Mouse (Mus musculus) macrophage (primary cell): Measurements from ENCODE around the gene Nedd8. TPM values are rescaled to one million over a fixed set of nuclear protein-coding genes. Genes with fewer than 3 reads are reported as not detected.

Experiments used
- H3K27ac ChIP-seq: fragments of 350-480 bp; formaldehyde crosslinking; 2 replicates; pipeline ENCODE4 v1.9.0; 2021
- H3K36me3 ChIP-seq: fragments of 350-480 bp; formaldehyde crosslinking; 2 replicates; pipeline ENCODE4 v1.9.0; 2021; ENCODE audit errors: inconsistent target
- H3K4me3 ChIP-seq: fragments of 350-480 bp; formaldehyde crosslinking; 2 replicates; pipeline ENCODE4 v1.9.0; 2021; ENCODE audit errors: inconsistent target
- H3K79me2 ChIP-seq: fragments of 350-480 bp; formaldehyde crosslinking; 2 replicates; pipeline ENCODE4 v1.9.0; 2021; ENCODE audit errors: inconsistent target
- WGBS: methylation state at CpG from one replicate; pipeline ENCODE4 v1.1.7; 2026; ENCODE audit warnings: inconsistent platforms; ENCODE audit not compliant: missing documents; 5-methylcytosine and 5-hydroxymethylcytosine counted together
- polyA plus RNA-seq: library from polyadenylated mRNA; stranded (reverse); fragments of 250-400 nt; gene quantifications from 3 replicates; pipeline ENCODE4 v1.2.4, GENCODE M21; 2018; ENCODE audit warnings: inconsistent platforms

Nedd8 gene
- polyA plus RNA-seq, 1 experiment from 2014 or later, result 136 TPM

DNA sequence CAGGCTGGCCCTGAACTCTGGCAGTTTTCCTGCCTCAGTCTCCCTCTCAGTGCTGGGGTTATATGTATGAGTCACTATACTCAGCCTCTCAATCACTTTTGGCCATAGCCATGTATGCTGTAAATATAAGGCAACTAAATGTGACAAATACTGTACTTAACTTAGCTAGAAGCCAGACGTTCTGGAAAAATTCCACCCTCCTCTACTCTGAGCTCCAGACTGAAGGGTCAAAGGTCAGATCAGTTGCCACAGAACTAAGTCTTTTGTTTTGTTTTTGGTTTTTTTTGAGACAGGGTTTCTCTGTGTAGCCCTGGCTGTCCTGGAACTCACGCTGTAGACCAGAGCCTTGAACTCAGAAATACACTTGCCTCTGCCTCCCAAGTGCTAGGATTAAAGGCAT is 56.0 kb downstream of the Nedd8 start:
- 86% methylated on average over 2 of the region's 2 CpGs for WGBS
- Histone ChIP-seq H3K36me3 (no peaks in the 10 kb centered on the region), H3K27ac (no peak overlapping the region), H3K79me2 (no peaks in the 10 kb centered on the region), H3K4me3 (no peak overlapping the region)

- H3K36me3 ChIP-seq, result peaks cover 2% of the 10 kb centered on the region; the same call in 1 of the 2 replicates
- H3K79me2 ChIP-seq, result no peaks in the 10 kb centered on the region
- H3K27ac ChIP-seq, result no peak overlapping the region
- WGBS, result 93% methylated on average over 7 of the region's 7 CpGs
- H3K4me3 ChIP-seq, result no peak overlapping the region
Observed at GRCm38 (mm10) chr14:55614565-55615178, 57.3 kb downstream of the Nedd8 start.

- peaks cover 15% of the 10 kb centered on the region for H3K36me3 ChIP-seq
- no peak overlapping the region for H3K27ac ChIP-seq
- WGBS, result 79% methylated on average over 6 of the region's 6 CpGs
Observed at GRCm38 (mm10) chr14:55613346-55613745, 58.6 kb downstream of the Nedd8 start.

More at GRCm38 (mm10) chr14:55613346-55613745, 58.6 kb downstream of the Nedd8 start:
- no peaks in the 10 kb centered on the region for H3K79me2 ChIP-seq
- H3K4me3 ChIP-seq, result no peak overlapping the region

Other genes starting within 250 kb of the Nedd8 start
- gene Dhrs4, start 193.4 kb downstream of the Nedd8 start, polyA plus RNA-seq, result 25.0 to 28.5 TPM (median 26.3 TPM) in 3 replicates
- gene Carmil3, start 181.5 kb downstream of the Nedd8 start, polyA plus RNA-seq, result 0.04 to 0.05 TPM in 2 of 3 replicates, not detected in the other
- gene Cpne6, start 161.7 kb downstream of the Nedd8 start, polyA plus RNA-seq, result not detected in 3 replicates
- gene Nrl, start 147.1 kb downstream of the Nedd8 start, polyA plus RNA-seq, result not detected in 3 replicates
- 5.9 to 15.5 TPM (median 7.9 TPM) in 3 replicates for gene Pck2, start 131.9 kb downstream of the Nedd8 start, polyA plus RNA-seq
- gene Dcaf11, start 112.1 kb downstream of the Nedd8 start, polyA plus RNA-seq, result 44.4 to 59.1 TPM (median 44.6 TPM) in 3 replicates
- gene A730061H03Rik, start 111.7 kb downstream of the Nedd8 start, polyA plus RNA-seq, result 0.86 TPM in 1 of 3 replicates, not detected in the others
- gene Fitm1, start 96.5 kb downstream of the Nedd8 start, polyA plus RNA-seq, result not detected in 3 replicates
- gene Psme1, start 94.0 kb downstream of the Nedd8 start, polyA plus RNA-seq, result 213 to 335 TPM (median 292 TPM) in 3 replicates
- 11.9 to 22.1 TPM (median 17.9 TPM) in 3 replicates for gene Emc9, start 86.8 kb downstream of the Nedd8 start, polyA plus RNA-seq
- gene Psme2, start 81.0 kb downstream of the Nedd8 start, polyA plus RNA-seq, result 172 to 350 TPM (median 300 TPM) in 3 replicates
- 16.3 to 31.6 TPM (median 19.7 TPM) in 3 replicates for gene Rnf31, start 80.4 kb downstream of the Nedd8 start, polyA plus RNA-seq
- 57.2 to 69.1 TPM (median 61.1 TPM) in 3 replicates for gene Irf9, start 68.6 kb downstream of the Nedd8 start, polyA plus RNA-seq
- gene Rec8, start 54.1 kb downstream of the Nedd8 start, polyA plus RNA-seq, result not detected in 3 replicates
- 18.4 to 47.7 TPM (median 21.3 TPM) in 3 replicates for gene Ipo4, start 36.2 kb downstream of the Nedd8 start, polyA plus RNA-seq
- gene Gm49378, start 34.2 kb downstream of the Nedd8 start, polyA plus RNA-seq, result 0.29 to 1.2 TPM (median 1.1 TPM) in 3 replicates
- gene Tm9sf1, start 28.3 kb downstream of the Nedd8 start, polyA plus RNA-seq, result 35.2 to 63.2 TPM (median 58.1 TPM) in 3 replicates
- 0.34 TPM in 1 of 3 replicates, not detected in the others for gene Tssk4, start 21.9 kb downstream of the Nedd8 start, polyA plus RNA-seq
- gene Mdp1, start 11.6 kb downstream of the Nedd8 start, polyA plus RNA-seq, result 25.4 to 29.3 TPM (median 26.3 TPM) in 3 replicates
- gene Gmpr2, start 183 bp downstream of the Nedd8 start, polyA plus RNA-seq, result 27.4 to 36.4 TPM (median 34.4 TPM) in 3 replicates
- 9.0 to 10.5 TPM (median 10.4 TPM) in 3 replicates for gene Tinf2, start 9.7 kb upstream of the Nedd8 start, polyA plus RNA-seq
- 1.2 to 4.3 TPM (median 3.6 TPM) in 3 replicates for gene Tgm1, start 41.8 kb upstream of the Nedd8 start, polyA plus RNA-seq
- gene Rabggta, start 50.1 kb upstream of the Nedd8 start, polyA plus RNA-seq, result 7.5 to 16.7 TPM (median 12.4 TPM) in 3 replicates
- gene Dhrs1, start 73.6 kb upstream of the Nedd8 start, polyA plus RNA-seq, result 63.5 to 108 TPM (median 106 TPM) in 3 replicates
- gene Nop9, start 73.6 kb upstream of the Nedd8 start, polyA plus RNA-seq, result 9.3 to 22.6 TPM (median 12.9 TPM) in 3 replicates
- gene Cideb, start 86.3 kb upstream of the Nedd8 start, polyA plus RNA-seq, result 0.22 to 0.72 TPM (median 0.41 TPM) in 3 replicates
- gene Ltb4r2, start 89.3 kb upstream of the Nedd8 start, polyA plus RNA-seq, result 0.10 TPM in 1 of 3 replicates, not detected in the others
- gene Ltb4r1, start 93.8 kb upstream of the Nedd8 start, polyA plus RNA-seq, result 0.25 to 0.33 TPM (median 0.32 TPM) in 3 replicates
- gene Adcy4, start 112.0 kb upstream of the Nedd8 start, polyA plus RNA-seq, result 0.04 to 0.07 TPM in 2 of 3 replicates, not detected in the other
- gene Ripk3, start 116.7 kb upstream of the Nedd8 start, polyA plus RNA-seq, result 11.7 to 24.6 TPM (median 17.7 TPM) in 3 replicates
- gene Nfatc4, start 151.0 kb upstream of the Nedd8 start, polyA plus RNA-seq, result not detected in 3 replicates
- gene Nynrin, start 181.9 kb upstream of the Nedd8 start, polyA plus RNA-seq, result 0.69 to 1.1 TPM (median 0.70 TPM) in 3 replicates
- not detected in 3 replicates for gene Cbln3, start 212.3 kb upstream of the Nedd8 start, polyA plus RNA-seq
- gene Khnyn, start 212.8 kb upstream of the Nedd8 start, polyA plus RNA-seq, result 7.7 to 19.3 TPM (median 13.1 TPM) in 3 replicates
- gene Sdr39u1, start 228.2 kb upstream of the Nedd8 start, polyA plus RNA-seq, result 1.5 to 3.1 TPM (median 2.0 TPM) in 3 replicates